Mouse (Mus musculus) bone marrow, adult 2 months (tissue): ENCODE measurements around the gene Fgf12. TPM values are rescaled to one million over a fixed set of nuclear protein-coding genes. Genes with fewer than 3 reads are reported as not detected.

Experiments
- H3K27ac ChIP-seq: fragments of 200-500 bp; 2 replicates; pipeline ENCODE4 v1.5.1; 2012; ENCODE audit warnings: low read depth, mild to moderate bottlenecking, control low read depth, inconsistent platforms, low read length; ENCODE audit not compliant: control insufficient read depth, poor library complexity, insufficient read depth
- H3K4me1 ChIP-seq: fragments of 200-500 bp; 2 replicates; pipeline ENCODE4 v1.6.1; 2011; ENCODE audit warnings: low read length; ENCODE audit not compliant: control insufficient read depth, insufficient read depth
- H3K4me3 ChIP-seq: fragments of 200-500 bp; replicated peaks from 2 replicates; pipeline ENCODE3; 2011; ENCODE audit warnings: mild to moderate bottlenecking, low read depth, low read length, control low read depth; ENCODE audit not compliant: control insufficient read depth
- CTCF ChIP-seq: fragments of 200-500 bp; IDR thresholded peaks from 2 replicates; pipeline ENCODE4 v1.5.1; 2011; ENCODE audit warnings: low read length, control low read depth; ENCODE audit not compliant: control insufficient read depth, insufficient read depth
- POLR2A ChIP-seq: fragments of 200-500 bp; IDR thresholded peaks from 2 replicates; pipeline ENCODE4 v1.6.1; 2011; ENCODE audit warnings: low read depth, mild to moderate bottlenecking, control low read depth, low read length, borderline replicate concordance; ENCODE audit not compliant: control insufficient read depth
- WGBS: fragments of 180-500 bp; shearing (Covaris S2); methylation state at CpG from one replicate; pipeline ENCODE4 v1.1.7; 2018; 5-methylcytosine and 5-hydroxymethylcytosine counted together
- polyA plus RNA-seq: library from polyadenylated mRNA; stranded (reverse); fragments of >200 nt; gene quantifications from 2 replicates; pipeline ENCODE4 v1.2.4, GENCODE M21; 2011; ENCODE audit warnings: low replicate concordance; ENCODE audit not compliant: missing spikeins, insufficient read depth, insufficient read length

The Fgf12 gene
- polyA plus RNA-seq, 1 experiment = 0.85 TPM

GRCm38 (mm10) chr16:28555219-28555618 lies 197.6 kb downstream of the Fgf12 start:
- TF ChIP-seq CTCF (no peak), POLR2A (no peak)
- no peak overlapping the region for H3K4me3 ChIP-seq
- 79% methylated on average over 10 of the region's 10 CpGs for WGBS
- H3K4me1 ChIP-seq = no peaks in the 10 kb centered on the region; the same call in 1 of the 2 replicates
- H3K27ac ChIP-seq = no peak overlapping the region

GRCm38 (mm10) chr16:28539423-28539822 lies 213.4 kb downstream of the Fgf12 start:
- TF ChIP-seq CTCF (no peak), POLR2A (no peak)
- 57% methylated on average over 3 of the region's 3 CpGs for WGBS
- H3K4me1 ChIP-seq = no peaks in the 10 kb centered on the region
- no peak overlapping the region for H3K27ac ChIP-seq
- H3K4me3 ChIP-seq = no peak overlapping the region

DNA sequence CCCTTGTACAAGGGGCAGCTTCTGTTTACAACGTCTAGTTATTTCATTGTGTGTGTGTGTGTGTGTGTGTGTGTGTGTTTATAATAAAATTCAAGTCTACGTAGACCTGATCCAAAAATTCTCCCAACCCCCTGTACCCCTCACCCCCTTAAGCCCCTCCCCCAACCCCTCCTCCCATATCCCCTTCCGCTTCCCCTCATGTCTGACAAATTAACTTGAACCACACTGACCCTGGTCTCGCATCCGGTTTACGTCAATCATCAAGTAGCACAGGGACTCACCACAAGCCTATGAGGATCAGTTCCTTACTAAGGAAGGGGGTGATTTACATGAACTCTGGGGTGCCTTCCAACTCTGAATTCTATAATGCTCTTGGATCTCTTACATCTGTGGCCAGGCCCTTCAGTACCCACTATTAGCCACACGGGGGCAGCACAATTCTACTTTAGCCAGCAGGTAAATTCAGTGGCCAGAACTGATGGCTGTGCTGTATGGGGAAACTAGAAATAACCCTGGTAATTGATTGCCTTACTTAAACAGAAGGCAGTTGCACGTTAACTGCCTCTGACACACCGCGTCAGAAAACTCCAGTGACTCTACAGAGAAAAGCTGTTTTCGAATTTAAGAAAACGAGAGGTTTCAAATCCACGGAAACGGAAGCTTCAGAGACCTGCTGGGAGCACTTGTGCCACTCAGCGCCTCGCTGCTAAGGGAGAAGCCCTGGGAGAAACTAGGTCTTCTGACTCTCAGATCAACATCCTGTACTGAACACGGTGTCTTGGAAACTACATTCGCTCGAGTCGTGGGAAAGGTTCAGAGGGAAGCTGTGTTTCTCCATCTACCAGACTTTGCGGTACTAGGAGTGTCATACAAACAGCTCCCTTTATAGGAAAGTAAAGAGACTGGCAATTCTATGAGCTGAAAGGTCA lies 235.0 kb downstream of the Fgf12 start:
- TF ChIP-seq CTCF (peak; percentile 45), POLR2A (no peak)
- WGBS = 10% methylated on average over 21 of the region's 21 CpGs
- Histone ChIP-seq H3K4me1 (no peaks in the 10 kb centered on the region), H3K4me3 (no peak overlapping the region), H3K27ac (no peak overlapping the region)

DNA sequence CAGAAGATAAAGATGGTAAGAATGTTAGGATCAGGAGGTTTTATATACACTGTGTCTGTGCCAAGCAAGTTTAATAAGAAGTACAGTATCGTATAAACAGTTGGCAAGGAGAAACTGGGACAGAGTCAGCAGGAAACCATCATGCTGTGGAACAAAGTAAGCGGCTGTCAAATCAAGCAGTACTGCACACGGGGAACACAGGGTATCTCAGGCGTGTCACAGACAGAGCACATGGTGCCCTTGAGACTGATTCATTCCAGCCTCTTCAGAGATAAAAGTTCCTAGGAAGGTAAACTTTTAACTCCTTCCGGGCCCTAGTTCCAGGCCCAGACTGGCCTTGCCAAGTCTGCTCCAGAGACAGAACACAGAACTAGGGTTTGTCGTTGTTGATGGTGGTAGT lies 240.4 kb downstream of the Fgf12 start:
- H3K27ac ChIP-seq = no peak overlapping the region
- TF ChIP-seq CTCF (no peak), POLR2A (no peak)
- WGBS = 65% methylated on average over 6 of the region's 6 CpGs
- no peak overlapping the region for H3K4me3 ChIP-seq
- H3K4me1 ChIP-seq = no peaks in the 10 kb centered on the region

DNA sequence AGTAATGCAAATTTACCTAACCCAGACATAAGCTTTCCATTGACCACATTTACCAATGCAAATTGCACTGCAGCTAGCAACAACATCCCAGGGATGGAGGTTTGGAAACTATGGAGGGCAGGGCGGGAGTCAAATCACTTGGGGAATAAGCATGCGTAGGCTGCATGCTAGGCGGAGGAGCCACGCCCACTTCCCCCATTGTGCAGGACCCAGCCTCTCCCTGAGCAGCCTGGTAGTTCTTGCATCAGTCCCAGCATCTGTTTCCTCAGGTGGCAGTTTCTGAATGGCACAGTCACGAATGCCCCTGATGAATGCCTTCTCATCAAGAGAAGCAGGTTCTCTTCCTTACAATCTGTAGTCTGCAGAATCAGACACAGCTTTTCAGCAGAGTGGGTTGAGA lies 241.5 kb downstream of the Fgf12 start:
- no peak overlapping the region for H3K27ac ChIP-seq
- TF ChIP-seq CTCF (no peak), POLR2A (no peak)
- H3K4me1 ChIP-seq = no peaks in the 10 kb centered on the region
- no peak overlapping the region for H3K4me3 ChIP-seq
- WGBS = 3% methylated on average over 5 of the region's 5 CpGs

DNA sequence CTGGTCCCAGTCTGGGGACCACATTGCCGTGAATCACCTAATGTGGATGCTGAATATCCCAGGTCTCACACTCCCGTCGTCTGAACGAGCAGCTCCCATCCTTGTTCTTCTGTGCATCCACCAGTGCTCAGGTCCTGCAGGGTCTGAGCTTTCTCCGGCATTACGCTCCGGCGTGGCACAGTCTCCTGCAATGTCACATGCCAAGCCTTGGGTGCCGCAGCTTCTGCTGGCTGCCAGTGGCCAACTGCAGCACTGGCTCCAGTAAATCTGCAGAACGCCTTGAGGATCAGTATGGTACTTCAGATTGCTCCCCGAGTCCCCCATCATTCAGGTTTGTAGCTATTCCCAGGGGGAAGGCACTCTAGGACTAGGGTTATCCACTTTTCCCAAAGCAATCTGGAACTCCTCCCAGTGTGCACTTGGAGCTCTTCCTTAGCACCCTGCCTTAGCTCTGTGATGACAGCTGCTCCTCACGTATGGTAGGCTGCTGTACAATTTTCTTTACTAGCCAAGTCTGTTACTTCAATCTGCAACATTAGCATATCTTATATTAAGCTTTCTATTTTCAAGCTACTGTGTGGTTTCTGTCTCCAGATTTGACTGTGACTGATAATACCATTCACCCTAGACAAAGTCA lies 254.8 kb downstream of the Fgf12 start:
- no peak for TF ChIP-seq POLR2A
- TF ChIP-seq CTCF = no peak
- no peaks in the 10 kb centered on the region for H3K4me1 ChIP-seq
- no peak overlapping the region for H3K4me3 ChIP-seq
- H3K27ac ChIP-seq = no peak overlapping the region
- 83% methylated on average over 12 of the region's 12 CpGs for WGBS

DNA sequence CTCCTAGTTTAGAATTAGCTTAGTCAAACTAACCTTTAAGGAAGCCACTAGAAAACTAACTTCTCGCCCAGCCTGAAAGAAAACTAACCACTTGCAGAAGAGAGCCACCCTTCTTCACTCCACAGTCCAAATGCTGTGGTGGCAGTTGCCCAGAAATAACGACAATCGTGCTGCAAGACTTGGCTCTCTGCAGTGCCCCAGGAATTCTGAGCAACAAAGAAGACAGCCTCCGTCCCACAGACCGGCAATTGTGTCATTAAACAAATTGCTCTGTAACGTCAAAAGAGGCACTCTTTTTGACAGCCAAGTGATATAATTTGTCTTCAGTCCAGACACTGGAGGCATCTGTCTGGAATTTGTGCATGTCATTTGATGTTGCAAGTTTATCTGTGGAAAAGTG lies 261.2 kb downstream of the Fgf12 start:
- WGBS = 64% methylated on average over 6 of the region's 6 CpGs
- Histone ChIP-seq H3K27ac (no peak overlapping the region), H3K4me1 (no peaks in the 10 kb centered on the region), H3K4me3 (no peak overlapping the region)
- TF ChIP-seq CTCF = no peak
- no peak for TF ChIP-seq POLR2A

GRCm38 (mm10) chr16:28490515-28490914 lies 262.4 kb downstream of the Fgf12 start:
- H3K4me3 ChIP-seq = no peak overlapping the region
- TF ChIP-seq POLR2A (no peak), CTCF (0 out of 2 replicates have a peak, but pooled peaks have one; percentile 9)
- no peaks in the 10 kb centered on the region for H3K4me1 ChIP-seq
- H3K27ac ChIP-seq = no peak overlapping the region
- WGBS = 12% methylated on average over 6 of the region's 6 CpGs
